Mouse (Mus musculus) CH12.LX (cell line): ENCODE results near the gene Tmod3. TPM values are rescaled to one million over a fixed set of nuclear protein-coding genes. Genes with fewer than 3 reads are reported as not detected.

ENCODE experiments used
- DNase-seq: peaks from one replicate; pipeline ENCODE4 v3.0.0-alpha.2; 2013; ENCODE audit errors: extremely low read depth
- H3K27ac ChIP-seq: 2 replicates; pipeline ENCODE4 v1.5.1; 2012; ENCODE audit warnings: low read depth, mild to moderate bottlenecking, control low read depth, moderate library complexity; ENCODE audit not compliant: insufficient read depth
- H3K27me3 ChIP-seq: replicated peaks from 2 replicates; pipeline ENCODE3; 2012; ENCODE audit warnings: inconsistent platforms
- H3K36me3 ChIP-seq, 2 experiments: replicated peaks in 1 of 2; 2 replicates each; pipeline versions ENCODE3 to v1.6.1; 2012; ENCODE audit warnings: inconsistent platforms in 1 of 2, low read length in 1 of 2, mild to moderate bottlenecking in 1 of 2, mixed read lengths in 1 of 2, moderate library complexity in 1 of 2; ENCODE audit not compliant: control insufficient read depth in 1 of 2, insufficient read depth in 1 of 2
- H3K4me1 ChIP-seq, 2 experiments: 2 replicates each; pipeline ENCODE4 v1.6.1; 2012; ENCODE audit warnings: inconsistent platforms in 1 of 2, moderate library complexity in 1 of 2; ENCODE audit not compliant: insufficient read depth in 2 of 2, control insufficient read depth in 1 of 2
- H3K4me2 ChIP-seq: 2 replicates; pipeline ENCODE4 v1.6.1; 2012; ENCODE audit warnings: low read depth, mild to moderate bottlenecking, control low read depth; ENCODE audit not compliant: poor library complexity, insufficient read depth, severe bottlenecking
- H3K4me3 ChIP-seq, 3 experiments: fragments of 150-350 bp in 1 of 3; sonication (generic) in 1 of 3; replicated peaks in 1 of 3; 2 replicates each; pipeline versions ENCODE3 to v1.5.1; 2011 to 2012; ENCODE audit warnings: low read depth in 2 of 3, low read length in 2 of 3, mild to moderate bottlenecking in 2 of 3, moderate library complexity in 2 of 3, control low read depth in 1 of 3, improper control_type of control experiment in 1 of 3, inconsistent platforms in 1 of 3, mixed read lengths in 1 of 3; ENCODE audit not compliant: poor library complexity in 1 of 3
- H3K79me2 ChIP-seq: replicated peaks from 2 replicates; pipeline ENCODE4 v1.6.1; 2012; ENCODE audit warnings: mild to moderate bottlenecking, moderate library complexity; ENCODE audit not compliant: control insufficient read depth, poor library complexity, insufficient read depth, severe bottlenecking; ENCODE audit errors: extremely low read depth
- H3K9ac ChIP-seq: 2 replicates; pipeline ENCODE4 v1.6.1; 2012; ENCODE audit warnings: low read depth, mild to moderate bottlenecking, control low read depth, moderate library complexity; ENCODE audit not compliant: insufficient read depth
- H3K9me3 ChIP-seq: replicated peaks from 2 replicates; pipeline ENCODE3; 2012; ENCODE audit warnings: low read length, inconsistent platforms, mixed read lengths
- BHLHE40 ChIP-seq: IDR thresholded peaks from 2 replicates; pipeline ENCODE4 v1.6.1; 2011; ENCODE audit warnings: mild to moderate bottlenecking, low read depth, low read length, improper control_type of control experiment
- CHD1 ChIP-seq: IDR thresholded peaks from 2 replicates; pipeline ENCODE4 v1.6.1; 2012; ENCODE audit warnings: low read depth, low read length, improper control_type of control experiment, inconsistent platforms
- CTCF ChIP-seq, 2 experiments: IDR thresholded peaks in 1 of 2; conservative IDR thresholded peaks in 1 of 2; 2 replicates each; pipeline ENCODE4 v1.5.1; 2011 to 2012; ENCODE audit warnings: low read depth in 2 of 2, low read length in 2 of 2, improper control_type of control experiment in 1 of 2, inconsistent platforms in 1 of 2, mild to moderate bottlenecking in 1 of 2, moderate library complexity in 1 of 2
- E2F4 ChIP-seq: IDR thresholded peaks from 2 replicates; pipeline ENCODE4 v1.6.1; 2011; ENCODE audit warnings: low read depth, low read length, improper control_type of control experiment; ENCODE audit not compliant: insufficient replicate concordance
- EP300 ChIP-seq: IDR thresholded peaks from 2 replicates; pipeline ENCODE4 v1.6.1; 2011; ENCODE audit warnings: low read length, improper control_type of control experiment
- ETS1 ChIP-seq: conservative IDR thresholded peaks from 2 replicates; pipeline ENCODE4 v1.6.1; 2012; ENCODE audit warnings: low read depth, mild to moderate bottlenecking, inconsistent platforms, low read length, improper control_type of control experiment, moderate library complexity
- HCFC1 ChIP-seq: IDR thresholded peaks from 2 replicates; pipeline ENCODE4 v1.6.1; 2012; ENCODE audit warnings: low read depth, mild to moderate bottlenecking, inconsistent platforms, low read length, improper control_type of control experiment
- JUN ChIP-seq: IDR thresholded peaks from 2 replicates; pipeline ENCODE4 v1.6.1; 2011; ENCODE audit warnings: low read depth, mild to moderate bottlenecking, low read length, improper control_type of control experiment, moderate library complexity; ENCODE audit not compliant: insufficient read depth
- JUND ChIP-seq: conservative IDR thresholded peaks from 2 replicates; pipeline ENCODE4 v1.6.1; 2011; ENCODE audit warnings: low read depth, low read length, improper control_type of control experiment
- KAT2A ChIP-seq: IDR thresholded peaks from 2 replicates; pipeline ENCODE4 v1.6.1; 2012; ENCODE audit warnings: low read length, improper control_type of control experiment, inconsistent platforms; ENCODE audit not compliant: insufficient replicate concordance
- MAFK ChIP-seq: IDR thresholded peaks from 2 replicates; pipeline ENCODE4 v1.6.1; 2011; ENCODE audit warnings: low read length, improper control_type of control experiment; ENCODE audit not compliant: insufficient replicate concordance
- MAX ChIP-seq: IDR thresholded peaks from 2 replicates; pipeline ENCODE4 v1.6.1; 2011; ENCODE audit warnings: low read length, improper control_type of control experiment
- MAZ ChIP-seq: IDR thresholded peaks from 2 replicates; pipeline ENCODE4 v1.6.1; 2012; ENCODE audit warnings: low read depth, mild to moderate bottlenecking, inconsistent platforms, low read length, improper control_type of control experiment, moderate library complexity
- MEF2A ChIP-seq: IDR thresholded peaks from 2 replicates; pipeline ENCODE4 v1.6.1; 2014; ENCODE audit warnings: low read depth, mild to moderate bottlenecking, inconsistent platforms, low read length, improper control_type of control experiment, borderline replicate concordance
- MXI1 ChIP-seq: IDR thresholded peaks from 2 replicates; pipeline ENCODE4 v1.6.1; 2011; ENCODE audit warnings: mild to moderate bottlenecking, low read depth, low read length, improper control_type of control experiment
- NELFE ChIP-seq: IDR thresholded peaks from 2 replicates; pipeline ENCODE4 v1.6.1; 2011; ENCODE audit warnings: low read depth, low read length, improper control_type of control experiment
- PAX5 ChIP-seq: IDR thresholded peaks from 2 replicates; pipeline ENCODE4 v1.6.1; 2012; ENCODE audit warnings: low read length, inconsistent platforms, mixed read lengths
- POLR2AphosphoS2 ChIP-seq: IDR thresholded peaks from 2 replicates; pipeline ENCODE4 v1.6.1; 2011; ENCODE audit warnings: low read depth, low read length, improper control_type of control experiment
- RAD21 ChIP-seq: IDR thresholded peaks from 2 replicates; pipeline ENCODE4 v1.6.1; 2011; ENCODE audit warnings: low read depth, mild to moderate bottlenecking, low read length, improper control_type of control experiment, moderate library complexity
- SIN3A ChIP-seq: IDR thresholded peaks from 2 replicates; pipeline ENCODE4 v1.6.1; 2012; ENCODE audit warnings: low read length, improper control_type of control experiment, inconsistent platforms
- SMC3 ChIP-seq: IDR thresholded peaks from 2 replicates; pipeline ENCODE4 v1.6.1; 2011; ENCODE audit warnings: low read depth, low read length, improper control_type of control experiment
- TBP ChIP-seq: conservative IDR thresholded peaks from 2 replicates; pipeline ENCODE4 v1.6.1; 2011; ENCODE audit warnings: low read depth, low read length, improper control_type of control experiment
- UBTF ChIP-seq: IDR thresholded peaks from 2 replicates; pipeline ENCODE4 v1.6.1; 2012; ENCODE audit warnings: low read depth, mild to moderate bottlenecking, inconsistent platforms, low read length, improper control_type of control experiment, moderate library complexity
- USF2 ChIP-seq: conservative IDR thresholded peaks from 2 replicates; pipeline ENCODE4 v1.6.1; 2011; ENCODE audit warnings: low read depth, low read length, improper control_type of control experiment
- ZC3H11A ChIP-seq: IDR thresholded peaks from 2 replicates; pipeline ENCODE4 v1.6.1; 2012; ENCODE audit warnings: low read depth, mild to moderate bottlenecking, inconsistent platforms, low read length, improper control_type of control experiment
- ZKSCAN1 ChIP-seq: IDR thresholded peaks from 2 replicates; pipeline ENCODE4 v1.6.1; 2012; ENCODE audit warnings: low read depth, inconsistent platforms, low read length, improper control_type of control experiment, borderline replicate concordance
- ZMIZ1 ChIP-seq: IDR thresholded peaks from 2 replicates; pipeline ENCODE4 v1.6.1; 2012; ENCODE audit warnings: low read depth, mild to moderate bottlenecking, inconsistent platforms, low read length, improper control_type of control experiment
- ZNF384 ChIP-seq: IDR thresholded peaks from 2 replicates; pipeline ENCODE4 v1.6.1; 2012; ENCODE audit warnings: low read depth, low read length, improper control_type of control experiment, inconsistent platforms
- dilution Hi-C: fragments of 300-500 bp; cut with MboI; formaldehyde crosslinking; loops from 2 replicates; pipeline ENCODE4 v1.14.3; 2020; ENCODE audit warnings: low sequenced_read_pairs; ENCODE audit not compliant: extremely low pct_unique_long_range_greater_than_20kb, extremely low pct_ligation_motif_present
- in situ Hi-C: fragments of 300-500 bp; cut with MboI; formaldehyde crosslinking; loops from 3 replicates; pipeline ENCODE4 v1.14.3; 2019; ENCODE audit warnings: low sequenced_read_pairs, low pct_ligation_motif_present, low pct_unique_long_range_greater_than_20kb, mixed read lengths
- polyA plus RNA-seq: library from polyadenylated mRNA; unstranded; fragments of >175 nt; gene quantifications from 2 replicates; pipeline ENCODE4 v1.2.1, GENCODE M21; 2012; ENCODE audit warnings: low read depth; ENCODE audit not compliant: insufficient read length
- total RNA-seq, 2 experiments: library from RNA; depleted of rRNA; stranded (reverse); fragments of 300-350 nt in 1 of 2; fragments of >200 nt in 1 of 2; gene quantifications; 2 replicates each; pipeline ENCODE4 v1.2.3; 2012 to 2014

The Tmod3 gene
- total and polyA plus RNA-seq, 3 experiments: 40.5 to 71.0 (median 52.0) TPM

GRCm38 (mm10) chr9:75561040-75561669, 1.7 kb upstream of the Tmod3 start:
- H3K9ac ChIP-seq: no peak overlapping the region
- dilution Hi-C loops: no loop called here

GRCm38 (mm10) chr9:75560353-75560752, 896 bp upstream of the Tmod3 start:
- TF ChIP-seq SIN3A: no peak
- TF ChIP-seq NELFE: no peak
- TF ChIP-seq E2F4: no peak
- no peak for TF ChIP-seq USF2
- TF ChIP-seq MAX: no peak
- no peak for TF ChIP-seq MAZ
- no peak for TF ChIP-seq UBTF
- no peak for TF ChIP-seq KAT2A
- TF ChIP-seq ZMIZ1: no peak
- TF ChIP-seq EP300: no peak
- no peak for TF ChIP-seq CHD1
- no peak for TF ChIP-seq MXI1
- no peak for TF ChIP-seq ZKSCAN1
- TF ChIP-seq SMC3: no peak
- no peak for TF ChIP-seq RAD21
- TF ChIP-seq POLR2AphosphoS2: no peak
- TF ChIP-seq CTCF (conservative IDR thresholded peaks at IDR 0.05 in 1 of 2, IDR thresholded peaks at IDR 0.05 in 1 of 2; ENCODE audit: low read depth in 2 of 2, low read length in 2 of 2): no peak
- no peak for TF ChIP-seq MEF2A
- no peak for TF ChIP-seq BHLHE40
- no peak for TF ChIP-seq HCFC1
- TF ChIP-seq, all 38 proteins: peak for 0
- peaks cover 11 to 52% of the 10 kb centered on the region in 2 experiments for H3K4me1 ChIP-seq

More at GRCm38 (mm10) chr9:75561040-75561669, 1.7 kb upstream of the Tmod3 start:
- Histone ChIP-seq H3K27ac (no peak overlapping the region), H3K4me2 (no peak overlapping the region), H3K27me3 (no peaks in the 10 kb centered on the region)
- in situ Hi-C loops: no loop called here
- no peak for DNase-seq
- no peak for TF ChIP-seq MXI1
- no peak for TF ChIP-seq EP300
- TF ChIP-seq HCFC1: no peak
- no peak for TF ChIP-seq ZC3H11A
- TF ChIP-seq POLR2AphosphoS2: no peak
- TF ChIP-seq SIN3A: no peak
- no peak for TF ChIP-seq JUND
- no peak for TF ChIP-seq UBTF
- TF ChIP-seq PAX5: no peak
- TF ChIP-seq MAZ: no peak
- TF ChIP-seq CTCF (conservative IDR thresholded peaks at IDR 0.05 in 1 of 2, IDR thresholded peaks at IDR 0.05 in 1 of 2; ENCODE audit: low read depth in 2 of 2, low read length in 2 of 2): no peak
- TF ChIP-seq ETS1: no peak
- TF ChIP-seq ZNF384: no peak
- no peak for TF ChIP-seq MAX
- TF ChIP-seq TBP: no peak
- TF ChIP-seq JUN: no peak
- no peak for TF ChIP-seq CHD1
- no peak for TF ChIP-seq USF2
- TF ChIP-seq ZMIZ1: no peak
- TF ChIP-seq MAFK: no peak
- TF ChIP-seq, all 38 proteins: peak for 0
- Histone ChIP-seq H3K4me3 (no peak overlapping the region), H3K9me3 (no peaks in the 10 kb centered on the region), H3K79me2 (peaks cover 16% of the 10 kb centered on the region), H3K36me3 (peaks cover 0 to 8% of the 10 kb centered on the region in 2 experiments), H3K4me1 (peaks cover 11 to 49% of the 10 kb centered on the region in 2 experiments)

More at GRCm38 (mm10) chr9:75560353-75560752, 896 bp upstream of the Tmod3 start:
- in situ Hi-C loops: no loop called here
- dilution Hi-C loops: no loop called here
- Histone ChIP-seq H3K4me2 (no peak overlapping the region; the same call in 1 of the 2 replicates), H3K79me2 (peaks cover 16% of the 10 kb centered on the region), H3K9ac (no peak overlapping the region), H3K27me3 (no peaks in the 10 kb centered on the region), H3K4me3 (no peak overlapping the region), H3K27ac (no peak overlapping the region), H3K36me3 (peaks cover 0 to 11% of the 10 kb centered on the region in 2 experiments), H3K9me3 (no peaks in the 10 kb centered on the region)
- DNase-seq: no peak
